Mouse (Mus musculus): ENCODE results near the gene Med12l.

Med12l gene

GRCm38 (mm10) chr3:59296563-59297130, 291.0 kb downstream of the Med12l start:
- in situ Hi-C loops (cut with MboI, MseI) = no loop called here

GRCm38 (mm10) chr3:59297653-59298052, 292.0 kb downstream of the Med12l start:
- in situ Hi-C loops (cut with MboI, MseI) = no loop called here

GRCm38 (mm10) chr3:59304944-59305343, 299.3 kb downstream of the Med12l start:
- in situ Hi-C loops (cut with MboI, MseI) = no loop called here

- in situ Hi-C loops (cut with MboI, MseI) = no loop called here
Measured at GRCm38 (mm10) chr3:59305518-59305917, 299.9 kb downstream of the Med12l start.

- in situ Hi-C loops (cut with MboI, MseI) = no loop called here
Measured at GRCm38 (mm10) chr3:59312610-59313009, 307.0 kb downstream of the Med12l start.

GRCm38 (mm10) chr3:59316077-59316476, 310.5 kb downstream of the Med12l start:
- in situ Hi-C loops (cut with MboI, MseI) = no loop called here

GRCm38 (mm10) chr3:59321278-59321876, 315.8 kb downstream of the Med12l start:
- in situ Hi-C loops (cut with MboI, MseI) = no loop called here

GRCm38 (mm10) chr3:59328526-59328925, 322.9 kb downstream of the Med12l start:
- in situ Hi-C loops (cut with MboI, MseI) = loop anchor here (5.0 kb wide), 1 partner anchor 414 kb away; no protein-coding TSS in a partner anchor

GRCm38 (mm10) chr3:59341647-59342427, 336.2 kb downstream of the Med12l start:
- in situ Hi-C loops (cut with MboI, MseI) = no loop called here

- in situ Hi-C loops (cut with MboI, MseI) = no loop called here
Measured at GRCm38 (mm10) chr3:59343026-59343425, 337.4 kb downstream of the Med12l start.

GRCm38 (mm10) chr3:59344065-59344905, 338.7 kb downstream of the Med12l start, which contains the start of gene Igsf10:
Igsf10 (minus strand) TSS chr3:59344394.
- in situ Hi-C loops (cut with MboI, MseI) = no loop called here

GRCm38 (mm10) chr3:59351768-59352167, 346.1 kb downstream of the Med12l start:
- in situ Hi-C loops (cut with MboI, MseI) = no loop called here

GRCm38 (mm10) chr3:59354156-59354555, 348.5 kb downstream of the Med12l start:
- in situ Hi-C loops (cut with MboI, MseI) = no loop called here

GRCm38 (mm10) chr3:59360102-59360501, 354.5 kb downstream of the Med12l start:
- in situ Hi-C loops (cut with MboI, MseI) = no loop called here

GRCm38 (mm10) chr3:59361895-59362294, 356.3 kb downstream of the Med12l start:
- in situ Hi-C loops (cut with MboI, MseI) = no loop called here

All from T-helper 2 cell (primary cell).